Mouse (Mus musculus) lung, adult 2 months (tissue): ENCODE measurements around the gene Arpc1b.

ENCODE experiments used
- CTCF ChIP-seq: fragments of 200-500 bp; IDR thresholded peaks from 2 replicates; pipeline ENCODE4 v1.5.1; 2011; ENCODE audit warnings: mild to moderate bottlenecking, low read length, control low read depth; ENCODE audit not compliant: insufficient read depth
- POLR2A ChIP-seq: fragments of 200-500 bp; IDR thresholded peaks from 2 replicates; pipeline ENCODE4 v1.6.1; 2011; ENCODE audit warnings: low read depth, mild to moderate bottlenecking, control low read depth, low read length, borderline replicate concordance; ENCODE audit errors: extremely low read depth

DNA sequence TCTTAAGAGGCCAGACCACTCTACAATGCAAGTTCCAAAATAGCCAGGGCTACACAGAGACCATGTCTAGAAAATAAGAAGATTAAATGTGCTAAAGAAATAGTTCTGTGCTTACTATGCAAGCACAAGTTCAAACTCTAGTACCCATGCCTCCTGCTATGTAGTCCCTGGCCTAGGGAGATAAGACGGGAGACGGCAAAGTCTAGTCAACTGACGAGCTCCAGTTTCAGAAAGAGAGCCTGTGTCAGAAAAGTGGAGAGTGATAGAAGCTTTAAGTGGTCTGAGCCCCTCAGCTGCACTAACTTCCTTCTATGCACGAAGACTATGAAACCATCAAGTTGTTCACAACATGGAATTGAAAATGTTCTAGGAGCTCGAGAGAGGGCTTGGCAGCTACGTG, 35.3 kb downstream of the Arpc1b start:
- TF ChIP-seq POLR2A = no peak
- TF ChIP-seq CTCF = no peak
